Mouse (Mus musculus) heart, embryonic 14.5 days (tissue): ENCODE data around the gene Gm8978. TPM values are rescaled to one million over a fixed set of nuclear protein-coding genes. Genes with fewer than 3 reads are reported as not detected.
"Not testable (repeated sequence)": the region's sequence is repeated elsewhere in the genome, so short reads cannot be mapped to it uniquely, and the experiment has no call there.

Experiments used
- ATAC-seq: fragments of 200-750 bp; cut with Nextera tagmentation; 2 replicates; pipeline ENCODE4 v1.8.0; 2017; ENCODE audit warnings: low read depth, moderate TSS enrichment; ENCODE audit not compliant: insufficient number of reproducible peaks, insufficient read depth, low FRiP score
- H3K27ac ChIP-seq, 2 experiments: fragments of 200-500 bp in 1 of 2; fragments of 300-500 bp in 1 of 2; sonication (generic) in 1 of 2; replicated peaks in 1 of 2; 2 replicates each; pipeline ENCODE4 v1.5.1; 2012 to 2014; ENCODE audit warnings: low read depth in 2 of 2, low read length in 2 of 2, control low read depth in 1 of 2, mild to moderate bottlenecking in 1 of 2, mixed read lengths in 1 of 2; ENCODE audit not compliant: control insufficient read depth in 1 of 2, insufficient read depth in 1 of 2
- H3K27me3 ChIP-seq: fragments of 300-500 bp; sonication (generic); 2 replicates; pipeline ENCODE4 v1.6.1; 2014; ENCODE audit warnings: mild to moderate bottlenecking, low read length, control low read depth; ENCODE audit not compliant: control insufficient read depth, insufficient read depth
- H3K36me3 ChIP-seq: fragments of 300-500 bp; sonication (generic); 2 replicates; pipeline ENCODE4 v1.6.1; 2014; ENCODE audit warnings: mild to moderate bottlenecking, control low read depth, low read length, mixed read lengths; ENCODE audit not compliant: control insufficient read depth, insufficient read depth
- H3K4me1 ChIP-seq, 2 experiments: fragments of 200-500 bp in 1 of 2; fragments of 300-500 bp in 1 of 2; sonication (generic) in 1 of 2; 2 replicates each; pipeline ENCODE4 v1.6.1; 2012 to 2014; ENCODE audit warnings: low read length in 2 of 2, control low read depth in 1 of 2, mixed read lengths in 1 of 2; ENCODE audit not compliant: control insufficient read depth in 2 of 2, insufficient read depth in 2 of 2
- H3K4me2 ChIP-seq: fragments of 300-500 bp; sonication (generic); 2 replicates; pipeline ENCODE4 v1.6.1; 2014; ENCODE audit warnings: mild to moderate bottlenecking, low read length
- H3K4me3 ChIP-seq, 2 experiments: fragments of 200-500 bp in 1 of 2; fragments of 300-500 bp in 1 of 2; sonication (generic) in 1 of 2; 2 replicates each; pipeline ENCODE4 v1.5.1; 2012 to 2014; ENCODE audit warnings: low read length in 2 of 2, mild to moderate bottlenecking in 2 of 2, control low read depth in 1 of 2, low read depth in 1 of 2, moderate library complexity in 1 of 2; ENCODE audit not compliant: control insufficient read depth in 1 of 2, insufficient read depth in 1 of 2
- H3K9ac ChIP-seq: fragments of 300-500 bp; sonication (generic); 2 replicates; pipeline ENCODE4 v1.6.1; 2014; ENCODE audit warnings: mild to moderate bottlenecking, low read length
- H3K9me3 ChIP-seq: fragments of 300-500 bp; sonication (generic); 2 replicates; pipeline ENCODE4 v1.6.1; 2016; ENCODE audit warnings: low read length, control low read depth; ENCODE audit not compliant: control insufficient read depth
- WGBS: fragments of 180-500 bp; shearing (Covaris S2); extraction: QIAGEN DNeasy Blood & Tissue Kit; methylation state at CpG from one replicate; pipeline ENCODE4 v1.1.7; 2014; 5-methylcytosine and 5-hydroxymethylcytosine counted together
- microRNA-seq: library from miRNA; unstranded; fragments of <30 nt; microRNA quantifications from one replicate; pipeline ENCODE4, GENCODE M21; 2016
- polyA plus RNA-seq: library from polyadenylated mRNA; unstranded; fragments of >200 nt; fragmentation: Nextera tagmentation; extraction: Ambion mirVana; gene quantifications from 2 replicates; pipeline ENCODE4 v1.2.1, GENCODE M21; 2014

Gm8978 gene
- polyA plus RNA-seq = not detected in 2 replicates

GRCm38 (mm10) chr19:33625152-33625551 is at the start of gene Gm8978:
TSS of gene Gm8978 (minus strand) at chr19:33625252.
- not testable (repeated sequence) for ATAC-seq, H3K4me1 ChIP-seq

DNA sequence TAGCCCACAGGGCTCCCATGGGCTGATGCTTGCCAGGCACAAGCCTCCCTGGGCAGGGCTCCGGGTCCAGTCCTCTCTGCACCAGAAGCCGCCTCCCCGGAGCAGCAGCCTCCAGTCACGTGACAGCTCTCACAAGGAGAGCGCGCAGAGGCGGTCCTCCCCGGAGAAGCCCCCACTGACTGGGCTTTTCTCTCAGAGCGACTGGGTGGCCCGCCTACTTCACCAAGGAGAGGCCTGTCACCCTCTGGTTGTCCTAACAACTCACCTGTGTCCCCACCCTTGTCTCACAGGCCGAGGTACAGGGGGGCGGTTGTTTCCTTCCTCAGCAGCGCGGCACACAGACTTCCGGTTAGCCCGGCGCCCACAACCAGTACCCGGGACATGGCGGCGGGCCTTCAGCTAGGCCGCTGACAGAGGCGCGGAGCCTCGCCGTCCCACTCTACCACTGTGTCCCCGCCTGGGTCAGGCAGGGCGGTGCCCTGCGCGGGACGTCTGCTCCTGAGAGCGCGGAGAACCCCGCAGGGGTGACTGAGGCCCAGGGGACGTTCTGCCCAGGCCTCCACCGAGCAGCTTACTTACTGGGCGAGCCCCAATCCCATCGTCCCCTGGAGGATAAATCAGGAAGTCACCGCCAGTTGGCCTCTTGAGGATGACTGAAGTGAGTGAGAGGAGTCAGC is 35.3 kb downstream of the Gm8978 start:
- WGBS = 0% methylated on average over 8 of the region's 38 CpGs
- peak overlapping the region; percentile 66 for H3K4me2 ChIP-seq

More at GRCm38 (mm10) chr19:33625152-33625551, at the start of gene Gm8978:
- H3K9me3 ChIP-seq, H3K4me2 ChIP-seq, H3K4me3 ChIP-seq, H3K27ac ChIP-seq, H3K27me3 ChIP-seq, H3K36me3 ChIP-seq, H3K9ac ChIP-seq: not testable (repeated sequence)

DNA sequence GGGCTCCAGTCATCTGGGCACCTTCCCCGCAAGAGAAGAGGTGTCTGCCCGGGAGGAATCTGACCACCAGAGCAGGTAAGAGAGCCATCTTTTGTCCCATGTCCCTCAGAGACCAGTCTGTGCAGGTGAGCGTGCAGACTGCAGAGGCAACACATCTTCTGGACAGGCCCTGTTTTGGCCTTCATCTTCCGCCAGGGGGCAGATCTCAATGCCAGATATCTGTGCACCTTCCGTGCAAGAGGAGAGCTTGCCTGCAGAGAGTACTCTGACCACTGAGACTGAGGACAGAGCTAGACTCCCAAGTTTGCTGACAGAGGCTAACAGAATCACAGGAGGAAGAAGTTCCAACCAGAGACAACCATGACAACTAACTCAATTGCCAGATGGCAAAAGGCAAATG is 56.5 kb downstream of the Gm8978 start:
- H3K4me2 ChIP-seq, H3K4me3 ChIP-seq, H3K36me3 ChIP-seq, H3K9ac ChIP-seq, H3K27me3 ChIP-seq, ATAC-seq, H3K4me1 ChIP-seq, H3K27ac ChIP-seq, H3K9me3 ChIP-seq: not testable (repeated sequence)
- 77% methylated on average over 5 of the region's 5 CpGs for WGBS

More for the DNA sequence above, 35.3 kb downstream of the Gm8978 start:
- H3K36me3 ChIP-seq, H3K4me1 ChIP-seq, H3K9me3 ChIP-seq, H3K27me3 ChIP-seq: not testable (repeated sequence)
- H3K27ac ChIP-seq = peak overlapping the region in 1 of 2 experiments; percentile 44; a peak in 1 of 4 replicates
- peak overlapping the region; percentile 41 to 45 for H3K4me3 ChIP-seq
- peak overlapping the region; percentile 62; the same call in 1 of the 2 replicates for H3K9ac ChIP-seq
- peak; percentile 88 for ATAC-seq

Small RNA genes lying within 50 kb of the gene (microRNA-seq; reads per million reads assigned to microRNA genes)
- gene Gm27440 = not detected

Other genes starting within 250 kb of the Gm8978 start
- 11.5 and 12.0 TPM in 2 replicates for gene Rnls, start 233.0 kb downstream of the Gm8978 start, polyA plus RNA-seq
- gene Lipo4, start 107.5 kb downstream of the Gm8978 start, polyA plus RNA-seq = not detected in 2 replicates
- 0.66 and 0.70 TPM in 2 replicates for gene Lipo2, start 126.1 kb upstream of the Gm8978 start, polyA plus RNA-seq
- 15.9 and 17.0 TPM in 2 replicates for gene Lipo3, start 136.7 kb upstream of the Gm8978 start, polyA plus RNA-seq
- gene Lipo1, start 162.2 kb upstream of the Gm8978 start, polyA plus RNA-seq = not detected in 2 replicates